17 mouse cellular contexts compared by ENCODE assay signal in the genomic region with DNA sequence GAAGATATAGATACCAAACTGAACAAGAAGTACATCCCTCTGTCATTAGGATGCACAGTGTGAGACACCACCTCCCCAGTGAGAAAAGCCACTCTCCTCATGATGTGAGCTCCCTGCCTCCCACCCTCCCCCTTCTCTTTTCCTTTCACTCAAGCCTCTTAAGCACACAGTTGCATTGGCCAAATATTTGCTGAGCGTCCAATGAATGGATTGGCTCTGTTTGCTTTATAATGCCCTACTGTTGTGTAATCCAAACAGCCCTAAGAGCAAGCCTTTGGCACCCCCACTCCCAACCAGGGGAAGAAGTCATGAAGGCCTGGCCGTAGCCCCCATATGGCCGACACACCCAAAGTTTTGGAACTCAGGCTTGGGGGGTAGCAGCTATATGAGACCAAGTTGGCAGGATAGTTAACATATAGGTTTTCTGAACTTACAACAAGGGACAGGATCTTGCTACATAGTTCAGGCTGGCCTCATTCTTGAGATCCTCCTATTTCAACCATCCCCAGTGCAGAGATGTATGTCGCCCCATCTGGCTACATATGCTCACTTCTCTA. TPM values are rescaled to one million over a fixed set of nuclear protein-coding genes. Genes with fewer than 3 reads are reported as not detected.
DNase-seq lines count a peak whose midpoint lies in the region; ATAC-seq and TF ChIP-seq lines count a peak whose summit lies in the region.
"Had no signal": no experiment of that assay in that cellular context is flagged by ENCODE, and none has a peak within 500 bp of the region (broad histone marks: within the 10 kb centered on the region; RNA-seq: fewer than 3 reads in every experiment).

No protein-coding gene starts in this region.

- H3K9me3 ChIP-seq in liver, embryonic 14.5 days (ENCODE audit: control insufficient read depth, low read length): no peaks in the 10 kb centered on the region
- no peaks in the 10 kb centered on the region for H3K9me3 ChIP-seq in lung, postnatal 0 days (ENCODE audit: low read length)
- H3K9me3 ChIP-seq in stomach, postnatal 0 days (ENCODE audit: control insufficient read depth, low read length): no peaks in the 10 kb centered on the region
- H3K9me3 ChIP-seq in neural tube, embryonic 15.5 days (replicated peaks): no peaks in the 10 kb centered on the region
- H3K9me3 ChIP-seq: G1E; heart, embryonic 12.5 days; hindbrain, embryonic 15.5 days; limb, embryonic 13.5 days had no signal

- H3K36me3 ChIP-seq in liver, adult 2 months (ENCODE audit: control insufficient read depth, insufficient read depth, low read length): no peaks in the 10 kb centered on the region
- no peaks in the 10 kb centered on the region for H3K36me3 ChIP-seq in liver, embryonic 14.5 days (replicated peaks; ENCODE audit: control insufficient read depth, insufficient read depth, low read depth)
- no peaks in the 10 kb centered on the region for H3K36me3 ChIP-seq in lung, postnatal 0 days (ENCODE audit: insufficient read depth, low read length)
- no peaks in the 10 kb centered on the region for H3K36me3 ChIP-seq in stomach, postnatal 0 days (ENCODE audit: control insufficient read depth, insufficient read depth, low read length)
- no peaks in the 10 kb centered on the region for H3K36me3 ChIP-seq in neural tube, embryonic 15.5 days
- H3K36me3 ChIP-seq: G1E; heart, embryonic 12.5 days; hindbrain, embryonic 15.5 days; limb, embryonic 13.5 days had no signal

- 30% methylated on average over 4 of the region's 4 CpGs for WGBS in liver, adult 2 months
- WGBS in liver, embryonic 14.5 days (ENCODE audit: insufficient replicate concordance): 63% methylated on average over 4 of the region's 4 CpGs
- 52% methylated on average over 4 of the region's 4 CpGs for WGBS in lung, postnatal 0 days
- WGBS in stomach, postnatal 0 days: 44% methylated on average over 4 of the region's 4 CpGs
- 85% methylated on average over 4 of the region's 4 CpGs for WGBS in neural tube, embryonic 15.5 days

- ATAC-seq in liver, embryonic 14.5 days (ENCODE audit: insufficient read depth): peak; percentile 45; the same call in 1 of the 2 replicates
- peak; percentile 80 for ATAC-seq in lung, postnatal 0 days
- peak; percentile 72 for ATAC-seq in stomach, postnatal 0 days (ENCODE audit: low FRiP score, low TSS enrichment)
- ATAC-seq in monocyte, adult 5-6 weeks (replicated peaks; ENCODE audit: insufficient number of reproducible peaks, low FRiP score, low TSS enrichment, poor library complexity, severe bottlenecking): no peak
- no peak for ATAC-seq in neural tube, embryonic 15.5 days (ENCODE audit: low FRiP score)
- ATAC-seq: CD4-positive, CD25-positive, alpha-beta regulatory T cell, adult 4 months; forebrain, embryonic 14.5 days had no signal

- H3K4me2 ChIP-seq in liver, embryonic 14.5 days (ENCODE audit: low read depth): no peak overlapping the region
- no peak overlapping the region for H3K4me2 ChIP-seq in lung, postnatal 0 days (replicated peaks; ENCODE audit: low read depth, low read length)
- no peak overlapping the region for H3K4me2 ChIP-seq in stomach, postnatal 0 days (replicated peaks; ENCODE audit: low read depth)
- no peak overlapping the region for H3K4me2 ChIP-seq in neural tube, embryonic 15.5 days
- H3K4me2 ChIP-seq: heart, embryonic 12.5 days; hindbrain, embryonic 15.5 days; limb, embryonic 13.5 days had no signal

- peaks cover 28% of the 10 kb centered on the region for H3K4me1 ChIP-seq in liver, adult 2 months (ENCODE audit: control insufficient read depth, insufficient read depth, low read length)
- peaks cover 4 to 29% of the 10 kb centered on the region in 2 experiments for H3K4me1 ChIP-seq in liver, embryonic 14.5 days (replicated peaks; ENCODE audit: control insufficient read depth in 2 of 2, insufficient read depth in 2 of 2, low read length in 1 of 2)
- peaks cover 11% of the 10 kb centered on the region; the same call in 1 of the 2 replicates for H3K4me1 ChIP-seq in lung, postnatal 0 days (ENCODE audit: insufficient read depth, low read depth, low read length)
- H3K4me1 ChIP-seq in stomach, postnatal 0 days (replicated peaks; ENCODE audit: control insufficient read depth, insufficient read depth): 0 out of 2 replicates have a peak, but pooled peaks cover 6% of the 10 kb centered on the region
- H3K4me1 ChIP-seq in neural tube, embryonic 15.5 days: peaks cover 4% of the 10 kb centered on the region; the same call in 1 of the 2 replicates
- H3K4me1 ChIP-seq: hindbrain, embryonic 15.5 days had no signal

- no peak for TF ChIP-seq EP300 in liver, embryonic 14.5 days (IDR thresholded peaks at IDR 0.05; ENCODE audit: low read depth)
- TF ChIP-seq EP300 in lung, postnatal 0 days (IDR thresholded peaks at IDR 0.05): 0 out of 2 replicates have a peak, but pooled peaks have one; percentile 21
- TF ChIP-seq EP300 in stomach, postnatal 0 days (optimal IDR thresholded peaks at IDR 0.05): no peak

- H3K79me2 ChIP-seq in liver, adult 2 months (ENCODE audit: control insufficient read depth, insufficient read depth, low read length): no peaks in the 10 kb centered on the region

- H3K9ac ChIP-seq in liver, adult 2 months (ENCODE audit: low read depth, low read length): no peak overlapping the region; the same call in 1 of the 2 replicates
- no peak overlapping the region for H3K9ac ChIP-seq in liver, embryonic 14.5 days (replicated peaks)
- H3K9ac ChIP-seq in lung, postnatal 0 days (replicated peaks; ENCODE audit: low read depth): no peak overlapping the region
- H3K9ac ChIP-seq in stomach, postnatal 0 days (ENCODE audit: low read length): no peak overlapping the region
- H3K9ac ChIP-seq in neural tube, embryonic 15.5 days (replicated peaks): no peak overlapping the region
- H3K9ac ChIP-seq: heart, embryonic 12.5 days; hindbrain, embryonic 15.5 days; limb, embryonic 13.5 days had no signal

- no peak overlapping the region for H3K4me3 ChIP-seq in liver, adult 2 months (ENCODE audit: insufficient read depth, low read depth, low read length)
- no peak overlapping the region for H3K4me3 ChIP-seq in liver, embryonic 14.5 days (ENCODE audit: insufficient read depth in 1 of 2, low read depth in 2 of 2, low read length in 2 of 2)
- no peak overlapping the region for H3K4me3 ChIP-seq in lung, postnatal 0 days (ENCODE audit: low read depth, low read length)
- H3K4me3 ChIP-seq in stomach, postnatal 0 days (ENCODE audit: low read depth, low read length): no peak overlapping the region
- H3K4me3 ChIP-seq in neural tube, embryonic 15.5 days (replicated peaks): no peak overlapping the region
- H3K4me3 ChIP-seq: heart, embryonic 12.5 days; hindbrain, embryonic 15.5 days; limb, embryonic 13.5 days had no signal

- peak; percentile 94 for DNase-seq in liver, adult 2 months (ENCODE audit: extremely low read depth, low read depth, low spot score)
- DNase-seq in liver, embryonic 14.5 days (ENCODE audit: low read depth in 3 of 3, low spot score in 3 of 3): peak in 1 of 3 experiments; percentile 30
- peak; percentile 77 for DNase-seq in lung, postnatal 0 days (ENCODE audit: low spot score)
- DNase-seq in stomach, postnatal 0 days (ENCODE audit: low spot score): peak; percentile 72
- no peak for DNase-seq in layer of hippocampus, adult 9-10 months (ENCODE audit: low spot score)
- DNase-seq: cerebellum, postnatal 14 days; heart, postnatal 36 days; right cerebral cortex, postnatal 25 days; thymus, postnatal 4 days had no signal

- no peaks in the 10 kb centered on the region for H3K27me3 ChIP-seq in liver, adult 2 months (ENCODE audit: control insufficient read depth, insufficient read depth, low read length)
- H3K27me3 ChIP-seq in liver, embryonic 14.5 days (ENCODE audit: control insufficient read depth, insufficient read depth, low read length): no peaks in the 10 kb centered on the region
- H3K27me3 ChIP-seq in lung, postnatal 0 days (replicated peaks; ENCODE audit: insufficient read depth, low read length): no peaks in the 10 kb centered on the region
- H3K27me3 ChIP-seq in stomach, postnatal 0 days (ENCODE audit: control insufficient read depth, insufficient read depth, low read length): no peaks in the 10 kb centered on the region
- no peaks in the 10 kb centered on the region for H3K27me3 ChIP-seq in neural tube, embryonic 15.5 days (replicated peaks)
- H3K27me3 ChIP-seq: heart, embryonic 12.5 days; hindbrain, embryonic 15.5 days; limb, embryonic 13.5 days had no signal

- no peak for TF ChIP-seq POLR2A in liver, adult 2 months (IDR thresholded peaks at IDR 0.05; ENCODE audit: extremely low read depth, insufficient read depth, low read length)

- H3K27ac ChIP-seq in liver, adult 2 months (replicated peaks; ENCODE audit: insufficient read depth, low read depth, low read length): peak overlapping the region; percentile 74
- H3K27ac ChIP-seq in liver, embryonic 14.5 days: no peak overlapping the region
- no peak overlapping the region for H3K27ac ChIP-seq in lung, postnatal 0 days (ENCODE audit: low read length)
- H3K27ac ChIP-seq in stomach, postnatal 0 days (replicated peaks): no peak overlapping the region
- H3K27ac ChIP-seq in neural tube, embryonic 15.5 days (replicated peaks): no peak overlapping the region
- H3K27ac ChIP-seq: hindbrain, embryonic 15.5 days; limb, embryonic 13.5 days had no signal

- TF ChIP-seq CTCF in liver, adult 2 months (IDR thresholded peaks at IDR 0.05; ENCODE audit: low read depth, low read length): no peak
- no peak for TF ChIP-seq CTCF in liver, embryonic 14.5 days (IDR thresholded peaks at IDR 0.05; ENCODE audit: low read depth)
- TF ChIP-seq CTCF in lung, postnatal 0 days (IDR thresholded peaks at IDR 0.05): no peak
- TF ChIP-seq CTCF in stomach, postnatal 0 days (IDR thresholded peaks at IDR 0.05; ENCODE audit: low read depth): no peak

RNA-seq across cellular contexts. Expression of a gene that starts 33.1 kb away (rescaled TPM):
- 37.7 and 41.5 TPM in 2 replicates for total RNA-seq in liver, adult 2 months (2014; rRNA removed)
- polyA plus RNA-seq in liver, adult 2 months (2012; rRNA removed): 9.8 and 11.2 TPM in 2 replicates
- 3.6 and 6.7 TPM in 2 replicates for polyA plus RNA-seq in liver, embryonic 14.5 days (2012; rRNA removed)
- polyA plus RNA-seq in liver, embryonic 14.5 days (2014; fragmentation: Nextera tagmentation; extraction: Ambion mirVana): 14.8 TPM in 2 replicates
- polyA plus RNA-seq in lung, postnatal 0 days (2015; fragmentation: Nextera tagmentation; extraction: Ambion mirVana): 45.9 and 51.8 TPM in 2 replicates
- polyA plus RNA-seq in stomach, postnatal 0 days (2015; fragmentation: Nextera tagmentation; extraction: Ambion mirVana): 42.2 and 49.2 TPM in 2 replicates
- 137 to 178 TPM (median 170 TPM) in 3 replicates for total RNA-seq in monocyte, adult 5-6 weeks (2017)
- 51.2 and 57.0 TPM in 2 replicates for polyA plus RNA-seq in neural tube, embryonic 15.5 days (2015; fragmentation: Nextera tagmentation; extraction: Ambion mirVana)

Comparison
In these comparisons a context has a peak if more than half of its experiments do, and no peak if none do; other contexts are left out.
1. ATAC-seq: peak in liver, embryonic 14.5 days (single experiment), lung, postnatal 0 days (single experiment) and stomach, postnatal 0 days (single experiment); none in monocyte, adult 5-6 weeks (single experiment) and neural tube, embryonic 15.5 days (single experiment).